Mouse (Mus musculus) heart, embryonic 15.5 days (tissue): Measurements from ENCODE around the gene Nelfb. TPM values are rescaled to one million over a fixed set of nuclear protein-coding genes. Genes with fewer than 3 reads are reported as not detected.

Experiments
- ATAC-seq: fragments of 200-750 bp; cut with Nextera tagmentation; replicated peaks from 2 replicates; pipeline ENCODE4 v1.8.0; 2017; ENCODE audit warnings: low read depth, moderate TSS enrichment; ENCODE audit not compliant: insufficient number of reproducible peaks, insufficient read depth, low FRiP score
- H3K27ac ChIP-seq: fragments of 300-500 bp; sonication (generic); 2 replicates; pipeline ENCODE4 v1.5.1; 2015; ENCODE audit warnings: mild to moderate bottlenecking, inconsistent platforms
- H3K27me3 ChIP-seq: fragments of 300-500 bp; sonication (generic); 2 replicates; pipeline ENCODE4 v1.6.1; 2015; ENCODE audit warnings: inconsistent platforms
- H3K36me3 ChIP-seq: fragments of 300-500 bp; sonication (generic); 2 replicates; pipeline ENCODE4 v1.6.1; 2015; ENCODE audit warnings: mild to moderate bottlenecking, inconsistent platforms
- H3K4me1 ChIP-seq: fragments of 300-500 bp; sonication (generic); replicated peaks from 2 replicates; pipeline ENCODE4 v1.6.1; 2015; ENCODE audit warnings: inconsistent platforms
- H3K4me2 ChIP-seq: fragments of 300-500 bp; sonication (generic); 2 replicates; pipeline ENCODE4 v1.6.1; 2015; ENCODE audit warnings: inconsistent platforms, mild to moderate bottlenecking, moderate library complexity
- H3K4me3 ChIP-seq: fragments of 300-500 bp; sonication (generic); 2 replicates; pipeline ENCODE4 v1.5.1; 2015; ENCODE audit warnings: mild to moderate bottlenecking, inconsistent platforms
- H3K9ac ChIP-seq: fragments of 300-500 bp; sonication (generic); 2 replicates; pipeline ENCODE4 v1.6.1; 2015; ENCODE audit warnings: mild to moderate bottlenecking, inconsistent platforms
- H3K9me3 ChIP-seq: fragments of 300-500 bp; sonication (generic); replicated peaks from 2 replicates; pipeline ENCODE4 v1.6.1; 2016; ENCODE audit warnings: inconsistent platforms
- WGBS: fragments of 180-500 bp; shearing (Covaris S2); methylation state at CpG from one replicate; pipeline ENCODE4 v1.1.7; 2015; ENCODE audit warnings: mixed read lengths; 5-methylcytosine and 5-hydroxymethylcytosine counted together
- polyA plus RNA-seq: library from polyadenylated mRNA; unstranded; fragments of >200 nt; fragmentation: Nextera tagmentation; extraction: Ambion mirVana; gene quantifications from 2 replicates; pipeline ENCODE4 v1.2.1, GENCODE M21; 2015

Nelfb gene
- polyA plus RNA-seq, 1 experiment from 2014 or later = 62.7 TPM

DNA sequence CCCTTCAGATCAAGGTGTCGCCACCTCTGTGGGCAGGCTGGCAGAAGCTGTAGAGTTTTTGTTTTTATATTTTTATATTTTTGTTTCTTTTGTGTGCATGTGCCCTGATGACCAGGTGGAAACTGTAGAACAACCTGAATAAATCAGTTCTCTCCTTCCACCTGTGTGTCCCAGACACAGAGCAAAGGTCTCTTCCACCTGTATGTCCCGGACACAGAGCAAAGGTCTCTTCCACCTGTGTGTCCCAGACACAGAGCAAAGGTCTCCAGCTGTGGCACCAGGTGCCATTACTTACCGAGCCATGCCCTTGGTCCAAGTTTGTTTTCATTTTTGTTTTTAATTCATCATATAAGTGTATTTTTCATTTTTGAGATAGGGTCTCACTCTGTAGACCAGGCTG, 55.1 kb downstream of the Nelfb start:
- WGBS = 86% methylated on average over 3 of the region's 3 CpGs
- Histone ChIP-seq H3K9me3 (no peaks in the 10 kb centered on the region), H3K36me3 (no peaks in the 10 kb centered on the region), H3K27ac (no peak overlapping the region), H3K27me3 (no peaks in the 10 kb centered on the region), H3K4me1 (no peaks in the 10 kb centered on the region; the same call in 1 of the 2 replicates), H3K4me2 (no peak overlapping the region), H3K4me3 (no peak overlapping the region), H3K9ac (no peak overlapping the region)
- no peak for ATAC-seq

DNA sequence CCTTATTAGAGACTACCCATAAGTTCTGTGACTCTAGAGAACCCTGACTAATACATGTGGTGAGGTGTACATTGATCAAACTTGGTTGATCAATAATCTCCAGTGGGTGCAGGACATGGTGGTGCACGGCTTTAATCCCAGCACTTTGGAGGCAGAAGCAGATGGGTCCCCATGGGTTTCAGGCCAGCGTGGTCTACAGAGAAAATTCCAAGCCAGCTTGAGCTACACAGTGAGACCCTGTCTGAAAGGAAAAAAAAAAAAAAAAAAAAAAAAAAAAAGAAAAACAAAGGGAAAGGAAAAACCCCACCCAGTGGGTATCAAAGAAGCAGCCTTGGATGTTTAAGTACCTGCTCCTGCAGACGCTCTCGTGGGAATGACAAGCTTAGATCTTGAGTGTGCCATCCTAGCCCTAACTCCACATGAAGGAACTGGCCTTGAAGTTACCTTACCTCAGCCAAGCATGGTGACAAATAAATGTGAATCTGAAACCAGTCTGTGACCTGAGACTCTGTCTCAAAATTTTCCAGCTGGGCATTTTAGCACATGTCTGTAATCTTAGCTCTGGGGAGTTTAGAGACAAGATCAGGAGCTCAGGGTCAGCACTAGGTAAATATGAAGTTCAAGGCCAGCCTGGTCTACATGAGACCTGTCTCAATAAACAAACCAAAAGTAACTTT, 59.9 kb downstream of the Nelfb start:
- 68% methylated on average over 4 of the region's 4 CpGs for WGBS
- Histone ChIP-seq H3K4me2 (no peak overlapping the region), H3K9me3 (no peaks in the 10 kb centered on the region), H3K4me3 (no peak overlapping the region), H3K36me3 (no peaks in the 10 kb centered on the region), H3K27me3 (no peaks in the 10 kb centered on the region), H3K4me1 (no peaks in the 10 kb centered on the region; the same call in 1 of the 2 replicates), H3K9ac (no peak overlapping the region), H3K27ac (no peak overlapping the region)
- no peak for ATAC-seq

Other genes starting within 250 kb of the Nelfb start
- gene Dph7, start 249.1 kb downstream of the Nelfb start, polyA plus RNA-seq = 15.6 and 18.5 TPM in 2 replicates
- 114 and 130 TPM in 2 replicates for gene Mrpl41, start 236.4 kb downstream of the Nelfb start, polyA plus RNA-seq
- gene Pnpla7, start 235.5 kb downstream of the Nelfb start, polyA plus RNA-seq = 10.3 and 11.3 TPM in 2 replicates
- 55.9 and 68.2 TPM in 2 replicates for gene Nsmf, start 157.1 kb downstream of the Nelfb start, polyA plus RNA-seq
- not detected in 2 replicates for gene Entpd8, start 131.2 kb downstream of the Nelfb start, polyA plus RNA-seq
- 0.15 and 0.16 TPM in 2 replicates for gene Noxa1, start 116.3 kb downstream of the Nelfb start, polyA plus RNA-seq
- 17.3 and 19.0 TPM in 2 replicates for gene Nrarp, start 30.7 kb downstream of the Nelfb start, polyA plus RNA-seq
- gene Tor4a, start 14.6 kb downstream of the Nelfb start, polyA plus RNA-seq = 5.8 and 10.3 TPM in 2 replicates
- not detected in 2 replicates for gene Stpg3, start 3.1 kb upstream of the Nelfb start, polyA plus RNA-seq
- gene Fam166a, start 7.3 kb upstream of the Nelfb start, polyA plus RNA-seq = 0.57 and 0.65 TPM in 2 replicates
- 358 and 463 TPM in 2 replicates for gene Tubb4b, start 13.2 kb upstream of the Nelfb start, polyA plus RNA-seq
- not detected in 2 replicates for gene Slc34a3, start 22.9 kb upstream of the Nelfb start, polyA plus RNA-seq
- gene Rnf224, start 25.3 kb upstream of the Nelfb start, polyA plus RNA-seq = not detected in 2 replicates
- 4.3 and 6.0 TPM in 2 replicates for gene Rnf208, start 30.8 kb upstream of the Nelfb start, polyA plus RNA-seq
- gene Cysrt1, start 31.0 kb upstream of the Nelfb start, polyA plus RNA-seq = 0.30 TPM in 2 replicates
- gene AL732309.1, start 35.4 kb upstream of the Nelfb start, polyA plus RNA-seq = 2.3 and 3.3 TPM in 2 replicates
- gene Tmem203, start 44.0 kb upstream of the Nelfb start, polyA plus RNA-seq = 17.6 and 18.2 TPM in 2 replicates
- gene Tprn, start 51.1 kb upstream of the Nelfb start, polyA plus RNA-seq = 3.6 and 5.2 TPM in 2 replicates
- gene Ssna1, start 60.9 kb upstream of the Nelfb start, polyA plus RNA-seq = 137 and 152 TPM in 2 replicates
- gene Anapc2, start 61.0 kb upstream of the Nelfb start, polyA plus RNA-seq = 67.5 and 92.0 TPM in 2 replicates
- not detected in 2 replicates for gene Tmem210, start 76.7 kb upstream of the Nelfb start, polyA plus RNA-seq
- gene Lrrc26, start 78.4 kb upstream of the Nelfb start, polyA plus RNA-seq = 0.28 and 0.89 TPM in 2 replicates
- 0.25 and 0.28 TPM in 2 replicates for gene Grin1, start 107.7 kb upstream of the Nelfb start, polyA plus RNA-seq
- 30.2 and 31.1 TPM in 2 replicates for gene Man1b1, start 120.8 kb upstream of the Nelfb start, polyA plus RNA-seq
- gene Dpp7, start 144.9 kb upstream of the Nelfb start, polyA plus RNA-seq = 9.5 and 12.5 TPM in 2 replicates
- gene Uap1l1, start 154.2 kb upstream of the Nelfb start, polyA plus RNA-seq = 13.9 and 16.0 TPM in 2 replicates
- gene Sapcd2, start 160.8 kb upstream of the Nelfb start, polyA plus RNA-seq = 15.4 and 25.5 TPM in 2 replicates
- gene Entpd2, start 184.4 kb upstream of the Nelfb start, polyA plus RNA-seq = 1.8 and 4.6 TPM in 2 replicates
- 28.8 and 41.6 TPM in 2 replicates for gene Npdc1, start 187.9 kb upstream of the Nelfb start, polyA plus RNA-seq
- 0.08 and 0.15 TPM in 2 replicates for gene Fut7, start 211.8 kb upstream of the Nelfb start, polyA plus RNA-seq
- gene Abca2, start 217.2 kb upstream of the Nelfb start, polyA plus RNA-seq = 3.5 and 5.6 TPM in 2 replicates
- gene Clic3, start 245.3 kb upstream of the Nelfb start, polyA plus RNA-seq = 6.1 and 9.6 TPM in 2 replicates
- gene Paxx, start 249.6 kb upstream of the Nelfb start, polyA plus RNA-seq = 31.1 and 38.0 TPM in 2 replicates